Comparison of ENCODE assay signal across 8 mouse cellular contexts in genomic region chr4:128897911-128898421, GRCm38 (mm10). TPM values are rescaled to one million over a fixed set of nuclear protein-coding genes. Genes with fewer than 3 reads are reported as not detected.
DNase-seq lines count a peak whose midpoint lies in the region; ATAC-seq and TF ChIP-seq lines count a peak whose summit lies in the region.

No protein-coding gene starts in this region.

- H3K27ac ChIP-seq in forebrain, embryonic 10.5 days: peak overlapping the region; percentile 87
- H3K27ac ChIP-seq in forebrain, postnatal 0 days (ENCODE audit: low read depth, low read length): no peak overlapping the region
- H3K27ac ChIP-seq in embryonic facial prominence, embryonic 11.5 days (replicated peaks; ENCODE audit: low read depth, low read length): peak overlapping the region; percentile 95
- peak overlapping the region; percentile 84 for H3K27ac ChIP-seq in hindbrain, postnatal 0 days
- H3K27ac ChIP-seq in layer of hippocampus, adult 2 months: no peak overlapping the region

- H3K4me2 ChIP-seq in forebrain, postnatal 0 days (ENCODE audit: low read depth): no peak overlapping the region
- 0 out of 2 replicates have a peak overlapping the region, but pooled peaks have one; percentile 3 for H3K4me2 ChIP-seq in embryonic facial prominence, embryonic 11.5 days (ENCODE audit: low read depth, low read length)
- no peak overlapping the region for H3K4me2 ChIP-seq in hindbrain, postnatal 0 days (ENCODE audit: low read depth, low read length)

- no peak overlapping the region for H3K9ac ChIP-seq in forebrain, postnatal 0 days
- no peak overlapping the region for H3K9ac ChIP-seq in embryonic facial prominence, embryonic 11.5 days (replicated peaks; ENCODE audit: low read length)
- H3K9ac ChIP-seq in hindbrain, postnatal 0 days (replicated peaks; ENCODE audit: low read length): no peak overlapping the region

- peaks cover 8% of the 10 kb centered on the region for H3K36me3 ChIP-seq in forebrain, embryonic 10.5 days (replicated peaks)
- H3K36me3 ChIP-seq in forebrain, postnatal 0 days (ENCODE audit: insufficient read depth): peaks cover 12% of the 10 kb centered on the region
- no peaks in the 10 kb centered on the region for H3K36me3 ChIP-seq in embryonic facial prominence, embryonic 11.5 days (replicated peaks; ENCODE audit: control insufficient read depth, insufficient read depth, low read depth, low read length)
- peaks cover 14% of the 10 kb centered on the region; the same call in 1 of the 2 replicates for H3K36me3 ChIP-seq in hindbrain, postnatal 0 days (ENCODE audit: insufficient read depth, low read length)

- 42% methylated on average over 6 of the region's 7 CpGs for WGBS in forebrain, embryonic 10.5 days
- WGBS in forebrain, postnatal 0 days: 45% methylated on average over 6 of the region's 7 CpGs
- 5% methylated on average over 7 of the region's 7 CpGs for WGBS in embryonic facial prominence, embryonic 11.5 days
- WGBS in hindbrain, postnatal 0 days: 29% methylated on average over 6 of the region's 7 CpGs

- TF ChIP-seq CTCF in forebrain, postnatal 0 days (IDR thresholded peaks at IDR 0.05; ENCODE audit: low read depth): no peak
- TF ChIP-seq CTCF in hindbrain, postnatal 0 days (IDR thresholded peaks at IDR 0.05; ENCODE audit: low read depth): 0 out of 2 replicates have a peak, but pooled peaks have one; percentile 2
- no peak for TF ChIP-seq CTCF in layer of hippocampus, adult 2 months (conservative IDR thresholded peaks at IDR 0.05)

- peak; percentile 46 for DNase-seq in forebrain, embryonic 10.5 days (ENCODE audit: extremely low spot score, low spot score)
- no peak for DNase-seq in forebrain, postnatal 0 days
- peak; percentile 79 for DNase-seq in embryonic facial prominence, embryonic 11.5 days (ENCODE audit: low spot score)
- DNase-seq in hindbrain, postnatal 0 days (ENCODE audit: low spot score): no peak
- DNase-seq in lung, postnatal 10 days: peak; percentile 77
- DNase-seq in layer of hippocampus, adult 2 months (ENCODE audit: low spot score in 2 of 2): no peak
- no peak for DNase-seq in spleen, postnatal 14 days (ENCODE audit: low spot score in 2 of 2)
- DNase-seq in frontal cortex, postnatal 25 days (ENCODE audit: low spot score in 2 of 2): no peak

- ATAC-seq in forebrain, postnatal 0 days: no peak
- peak; percentile 37 for ATAC-seq in embryonic facial prominence, embryonic 11.5 days (replicated peaks; ENCODE audit: insufficient number of reproducible peaks, low FRiP score, low TSS enrichment, low read depth)
- no peak for ATAC-seq in hindbrain, postnatal 0 days

- H3K9me3 ChIP-seq in forebrain, embryonic 10.5 days: no peaks in the 10 kb centered on the region
- no peaks in the 10 kb centered on the region for H3K9me3 ChIP-seq in forebrain, postnatal 0 days (ENCODE audit: low read length)
- no peaks in the 10 kb centered on the region for H3K9me3 ChIP-seq in embryonic facial prominence, embryonic 11.5 days (replicated peaks; ENCODE audit: control insufficient read depth, low read length)
- no peaks in the 10 kb centered on the region for H3K9me3 ChIP-seq in hindbrain, postnatal 0 days (ENCODE audit: low read length)

- H3K4me1 ChIP-seq in forebrain, embryonic 10.5 days: peaks cover 39% of the 10 kb centered on the region
- peaks cover 13% of the 10 kb centered on the region for H3K4me1 ChIP-seq in forebrain, postnatal 0 days (ENCODE audit: insufficient read depth)
- peaks cover 13% of the 10 kb centered on the region for H3K4me1 ChIP-seq in embryonic facial prominence, embryonic 11.5 days (ENCODE audit: control insufficient read depth, insufficient read depth, low read length)
- H3K4me1 ChIP-seq in hindbrain, postnatal 0 days (ENCODE audit: insufficient read depth, low read length): peaks cover 19% of the 10 kb centered on the region

- peaks cover 33% of the 10 kb centered on the region for H3K27me3 ChIP-seq in forebrain, embryonic 10.5 days (ENCODE audit: poor library complexity, severe bottlenecking)
- no peaks in the 10 kb centered on the region for H3K27me3 ChIP-seq in forebrain, postnatal 0 days (ENCODE audit: insufficient read depth, low read length)
- no peaks in the 10 kb centered on the region for H3K27me3 ChIP-seq in embryonic facial prominence, embryonic 11.5 days (ENCODE audit: control insufficient read depth, insufficient read depth, low read length)
- no peaks in the 10 kb centered on the region for H3K27me3 ChIP-seq in hindbrain, postnatal 0 days (ENCODE audit: insufficient read depth, low read length)

- no peak overlapping the region; the same call in 1 of the 2 replicates for H3K4me3 ChIP-seq in forebrain, embryonic 10.5 days
- no peak overlapping the region for H3K4me3 ChIP-seq in forebrain, postnatal 0 days (ENCODE audit: low read depth, low read length)
- no peak overlapping the region for H3K4me3 ChIP-seq in embryonic facial prominence, embryonic 11.5 days (ENCODE audit: low read depth, low read length)
- no peak overlapping the region for H3K4me3 ChIP-seq in hindbrain, postnatal 0 days (ENCODE audit: low read length)
- H3K4me3 ChIP-seq in layer of hippocampus, adult 2 months: no peak overlapping the region

RNA-seq across cellular contexts. Expression of gene Trim62, which starts 14.6 kb away (rescaled TPM):
- 6.8 and 7.4 TPM in 2 replicates for polyA plus RNA-seq in forebrain, embryonic 10.5 days (2016; fragmentation: Nextera tagmentation; extraction: Ambion mirVana)
- total RNA-seq in forebrain, postnatal 0 days (2014; rRNA removed): 10.9 and 15.7 TPM in 2 replicates
- 15.5 and 20.4 TPM in 2 replicates for polyA plus RNA-seq in forebrain, postnatal 0 days (2015; fragmentation: Nextera tagmentation; extraction: Ambion mirVana)
- 13.9 and 14.6 TPM in 2 replicates for polyA plus RNA-seq in embryonic facial prominence, embryonic 11.5 days (2014; fragmentation: Nextera tagmentation; extraction: Ambion mirVana)
- total RNA-seq in hindbrain, postnatal 0 days (2014; rRNA removed): 30.8 and 33.4 TPM in 2 replicates
- polyA plus RNA-seq in hindbrain, postnatal 0 days (2015; fragmentation: Nextera tagmentation; extraction: Ambion mirVana): 23.4 and 27.9 TPM in 2 replicates
- 10 to 100 TPM; 13.0 to 14.2 TPM for total RNA-seq in layer of hippocampus, adult 2 months (2021)

Comparison
In these comparisons a context has a peak if more than half of its experiments do, and no peak if none do; other contexts are left out.
1. DNase-seq: peak in forebrain, embryonic 10.5 days (single experiment), embryonic facial prominence, embryonic 11.5 days (single experiment) and lung, postnatal 10 days (single experiment); none in forebrain, postnatal 0 days (single experiment), hindbrain, postnatal 0 days (single experiment), layer of hippocampus, adult 2 months (0 of 2), spleen, postnatal 14 days (0 of 2) and frontal cortex, postnatal 25 days (0 of 2).
2. H3K27ac ChIP-seq: peak in forebrain, embryonic 10.5 days (single experiment), embryonic facial prominence, embryonic 11.5 days (single experiment) and hindbrain, postnatal 0 days (single experiment); none in forebrain, postnatal 0 days (single experiment) and layer of hippocampus, adult 2 months (single experiment).